Mouse (Mus musculus): Measurements from ENCODE around the gene Ypel5. TPM values are rescaled to one million over a fixed set of nuclear protein-coding genes. Genes with fewer than 3 reads are reported as not detected.

Gene Ypel5
- polyA plus RNA-seq (2015; fragmentation: Nextera tagmentation; extraction: Ambion mirVana): 100.0 and 109 TPM in 2 replicates

DNA sequence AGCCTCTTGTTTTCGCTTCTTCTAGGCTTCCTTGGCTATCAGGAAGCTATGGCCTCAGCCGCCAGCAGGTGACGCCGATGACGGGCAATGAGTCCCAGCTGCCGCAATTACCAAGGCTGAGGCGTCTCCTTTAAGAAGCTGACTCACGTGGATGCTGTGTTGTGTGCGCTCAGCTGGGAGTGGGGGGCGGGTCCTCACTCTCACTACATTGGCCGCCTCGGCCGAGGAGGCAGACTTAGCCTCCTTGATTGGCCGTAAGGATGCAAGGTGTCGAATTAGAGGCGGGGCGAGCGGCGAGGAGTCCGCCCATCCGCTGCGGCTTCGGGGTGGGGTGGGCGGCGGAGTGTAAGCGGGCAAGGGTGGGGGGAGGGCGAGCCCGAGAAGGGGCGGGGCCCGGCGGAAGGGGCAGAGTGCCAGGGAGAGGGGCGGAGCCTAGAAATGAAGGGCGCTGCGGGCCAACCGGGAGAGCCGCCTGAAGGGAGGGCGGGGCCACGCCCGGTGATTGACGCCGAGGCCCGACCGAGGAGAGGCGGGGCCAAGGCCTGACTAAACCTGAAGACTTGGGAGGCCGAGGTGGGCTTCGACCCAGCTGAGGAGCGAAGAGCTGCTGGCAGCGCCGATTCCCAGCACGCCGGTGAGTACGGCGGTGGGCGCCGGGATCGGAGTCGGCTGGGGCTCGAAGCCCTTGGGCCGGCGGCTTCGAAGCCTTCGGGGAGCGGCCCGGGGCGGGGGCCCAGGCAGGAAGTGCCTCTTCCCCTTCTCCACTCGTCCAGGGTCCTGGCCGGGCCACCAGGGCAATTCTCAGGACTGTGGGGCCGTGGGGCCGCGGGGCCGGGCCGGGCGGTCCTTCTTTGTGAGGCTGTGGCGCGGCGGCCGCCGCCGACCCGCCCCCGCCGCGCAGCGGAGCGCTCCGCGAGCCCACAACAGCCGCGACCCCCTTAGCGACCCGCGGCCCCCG lies at the start of gene Ypel5:
Gene Ypel5 (plus strand): TSS at position 296 of the 958 bp plus-strand sequence.
- Histone ChIP-seq H3K36me3 (ENCODE audit: insufficient read depth, low read length) (no peaks in the 10 kb centered on the region), H3K27ac (ENCODE audit: low read length) (peak within 1 kb of the TSS; percentile 100), H3K27me3 (replicated peaks; ENCODE audit: insufficient read depth, low read length) (no peaks in the 10 kb centered on the region), H3K9me3 (ENCODE audit: low read length) (no peaks in the 10 kb centered on the region), H3K9ac (replicated peaks; ENCODE audit: low read depth) (peak within 1 kb of the TSS; percentile 98), H3K4me2 (replicated peaks; ENCODE audit: low read depth, low read length) (peak within 1 kb of the TSS; percentile 58), H3K4me3 (ENCODE audit: low read depth, low read length) (peak within 1 kb of the TSS; percentile 97), H3K4me1 (ENCODE audit: insufficient read depth, low read depth, low read length) (0 out of 2 replicates have a peak, but pooled peaks cover 2% of the 10 kb centered on the region)
- peak; percentile 95 for ATAC-seq
- TF ChIP-seq EP300 (IDR thresholded peaks at IDR 0.05) (no peak; the same call in 1 of the 2 replicates), CTCF (IDR thresholded peaks at IDR 0.05) (peak; percentile 71)
- peak; percentile 99 for DNase-seq (ENCODE audit: low spot score)
- WGBS: under 1% methylated on average over 42 of the region's 93 CpGs

DNA sequence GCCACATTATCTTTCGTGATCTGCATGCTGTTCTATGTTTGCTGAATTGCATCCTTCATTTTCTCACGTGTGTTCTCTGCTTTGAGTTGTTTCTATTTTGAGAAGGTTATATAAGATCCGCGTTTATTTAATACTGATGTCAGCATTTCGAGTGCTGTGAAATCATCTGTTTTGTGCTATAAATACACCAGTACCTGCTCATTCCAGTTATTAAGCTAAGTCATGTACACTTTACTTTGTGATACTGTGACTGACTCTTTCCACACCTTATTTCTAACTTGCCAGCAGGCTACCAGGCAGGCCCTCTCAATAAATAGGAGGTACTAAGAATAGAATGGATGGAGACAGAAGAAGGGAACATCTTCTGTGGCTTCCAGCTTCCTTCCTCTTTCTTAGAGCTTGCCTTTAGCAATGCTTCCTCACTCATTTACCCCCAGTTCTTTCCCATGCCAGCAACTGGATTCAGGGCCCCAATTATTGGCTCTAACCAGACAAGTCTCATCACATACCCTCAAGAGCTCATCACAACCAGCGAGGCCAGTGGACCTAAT lies 48.3 kb upstream of the Ypel5 start:
- H3K27ac ChIP-seq (ENCODE audit: low read length): no peak overlapping the region
- H3K4me1 ChIP-seq (ENCODE audit: insufficient read depth, low read depth, low read length): no peaks in the 10 kb centered on the region
- ATAC-seq (no peak), DNase-seq (ENCODE audit: low spot score) (peak; percentile 20)
- H3K27me3 ChIP-seq (replicated peaks; ENCODE audit: insufficient read depth, low read length): no peaks in the 10 kb centered on the region
- H3K9ac ChIP-seq (replicated peaks; ENCODE audit: low read depth): no peak overlapping the region
- no peak for TF ChIP-seq CTCF (IDR thresholded peaks at IDR 0.05)
- no peak for TF ChIP-seq EP300 (IDR thresholded peaks at IDR 0.05)
- H3K36me3 ChIP-seq (ENCODE audit: insufficient read depth, low read length): no peaks in the 10 kb centered on the region
- 57% methylated on average over 6 of the region's 6 CpGs for WGBS
- H3K9me3 ChIP-seq (ENCODE audit: low read length): no peaks in the 10 kb centered on the region
- no peak overlapping the region for H3K4me2 ChIP-seq (replicated peaks; ENCODE audit: low read depth, low read length)
- H3K4me3 ChIP-seq (ENCODE audit: low read depth, low read length): no peak overlapping the region

DNA sequence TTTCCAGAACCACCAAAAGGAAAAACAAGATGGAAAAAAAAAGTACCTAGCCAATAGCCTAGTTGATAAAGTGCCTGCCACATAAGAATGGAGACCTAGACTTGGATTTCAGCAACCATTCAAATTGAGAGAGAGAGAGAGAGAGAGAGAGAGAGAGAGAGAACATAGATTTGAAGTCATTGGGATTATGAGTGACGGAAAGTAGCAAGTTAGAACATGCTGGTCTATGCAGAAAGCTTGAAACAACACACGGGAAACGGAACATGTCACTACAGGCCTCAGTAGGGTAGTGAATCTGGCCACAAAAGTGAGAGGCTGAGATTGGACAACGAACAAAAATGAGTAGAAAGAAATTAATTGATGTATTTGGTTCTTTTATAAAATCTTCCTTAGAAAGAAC lies 43.0 kb upstream of the Ypel5 start:
- H3K4me1 ChIP-seq (ENCODE audit: insufficient read depth, low read depth, low read length): no peaks in the 10 kb centered on the region
- no peak overlapping the region for H3K27ac ChIP-seq (ENCODE audit: low read length)
- no peak for TF ChIP-seq CTCF (IDR thresholded peaks at IDR 0.05)
- no peak for TF ChIP-seq EP300 (IDR thresholded peaks at IDR 0.05)
- no peaks in the 10 kb centered on the region for H3K27me3 ChIP-seq (replicated peaks; ENCODE audit: insufficient read depth, low read length)
- H3K4me3 ChIP-seq (ENCODE audit: low read depth, low read length): no peak overlapping the region
- DNase-seq (ENCODE audit: low spot score) (no peak), ATAC-seq (no peak)
- H3K4me2 ChIP-seq (replicated peaks; ENCODE audit: low read depth, low read length): no peak overlapping the region
- 89% methylated on average over 4 of the region's 4 CpGs for WGBS
- no peaks in the 10 kb centered on the region for H3K36me3 ChIP-seq (ENCODE audit: insufficient read depth, low read length)
- no peak overlapping the region for H3K9ac ChIP-seq (replicated peaks; ENCODE audit: low read depth)
- no peaks in the 10 kb centered on the region for H3K9me3 ChIP-seq (ENCODE audit: low read length)

DNA sequence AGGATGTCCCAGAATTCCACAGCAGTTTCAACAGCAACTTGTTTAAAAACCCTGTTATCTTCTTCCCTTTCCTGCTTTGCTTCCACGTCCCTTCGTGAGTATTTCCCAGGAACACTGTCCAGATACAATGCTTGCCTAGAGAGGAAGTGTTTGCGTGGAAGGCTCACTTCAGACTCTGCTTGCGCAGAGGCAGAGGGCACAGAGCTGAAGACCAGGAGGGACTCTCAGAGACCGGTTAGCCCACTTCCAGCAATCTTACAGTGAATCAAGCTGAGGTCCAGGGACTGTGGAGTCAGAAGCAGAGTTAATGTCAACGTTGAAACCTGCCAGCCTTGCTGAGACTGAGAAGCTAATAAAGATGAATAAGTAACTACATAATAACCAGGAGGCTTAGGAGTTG lies 41.6 kb upstream of the Ypel5 start:
- H3K4me3 ChIP-seq (ENCODE audit: low read depth, low read length): no peak overlapping the region
- ATAC-seq (peak; percentile 47; the same call in 1 of the 2 replicates), DNase-seq (ENCODE audit: low spot score) (peak; percentile 17)
- H3K4me1 ChIP-seq (ENCODE audit: insufficient read depth, low read depth, low read length): no peaks in the 10 kb centered on the region
- no peak for TF ChIP-seq EP300 (IDR thresholded peaks at IDR 0.05)
- TF ChIP-seq CTCF (IDR thresholded peaks at IDR 0.05): no peak
- H3K27ac ChIP-seq (ENCODE audit: low read length): no peak overlapping the region
- no peaks in the 10 kb centered on the region for H3K27me3 ChIP-seq (replicated peaks; ENCODE audit: insufficient read depth, low read length)
- no peaks in the 10 kb centered on the region for H3K36me3 ChIP-seq (ENCODE audit: insufficient read depth, low read length)
- no peak overlapping the region for H3K9ac ChIP-seq (replicated peaks; ENCODE audit: low read depth)
- no peaks in the 10 kb centered on the region for H3K9me3 ChIP-seq (ENCODE audit: low read length)
- 20% methylated on average over 6 of the region's 6 CpGs for WGBS
- H3K4me2 ChIP-seq (replicated peaks; ENCODE audit: low read depth, low read length): no peak overlapping the region

DNA sequence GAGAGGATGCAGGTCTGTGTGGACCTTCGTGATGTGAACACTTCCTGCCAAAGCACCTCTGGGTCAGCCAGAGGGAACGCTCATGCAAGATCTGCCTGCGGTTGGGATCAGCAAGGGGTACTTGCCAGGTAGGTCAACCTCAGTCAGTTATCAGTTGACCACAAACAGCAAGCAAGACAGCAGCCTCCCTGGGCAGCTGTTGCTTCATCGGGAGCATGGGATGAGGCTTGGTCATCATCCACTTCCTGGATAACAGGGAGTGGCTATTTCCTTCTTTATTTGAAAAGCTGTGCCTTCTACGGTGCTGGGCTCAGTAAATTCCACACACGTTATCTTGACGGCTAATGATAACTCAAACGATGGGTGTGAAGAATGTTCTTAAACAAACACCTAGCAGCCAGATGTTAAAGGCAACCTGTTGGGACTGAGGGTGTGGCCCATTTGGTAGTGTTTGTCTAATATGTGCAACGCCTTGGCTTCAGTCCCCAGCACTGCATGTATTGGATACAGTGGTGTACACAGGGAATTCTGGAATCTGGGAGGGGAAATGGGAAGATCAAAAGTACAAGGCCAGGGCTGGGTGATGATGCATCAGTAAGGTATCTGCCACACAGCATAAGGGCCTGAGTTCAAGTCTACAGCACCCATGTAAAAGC lies 40.7 kb upstream of the Ypel5 start:
- no peaks in the 10 kb centered on the region for H3K9me3 ChIP-seq (ENCODE audit: low read length)
- H3K4me2 ChIP-seq (replicated peaks; ENCODE audit: low read depth, low read length): no peak overlapping the region
- H3K4me3 ChIP-seq (ENCODE audit: low read depth, low read length): no peak overlapping the region
- WGBS: 19% methylated on average over 9 of the region's 9 CpGs
- H3K4me1 ChIP-seq (ENCODE audit: insufficient read depth, low read depth, low read length): no peaks in the 10 kb centered on the region
- no peaks in the 10 kb centered on the region for H3K27me3 ChIP-seq (replicated peaks; ENCODE audit: insufficient read depth, low read length)
- TF ChIP-seq EP300 (IDR thresholded peaks at IDR 0.05) (peak; percentile 36; the same call in 1 of the 2 replicates), CTCF (IDR thresholded peaks at IDR 0.05) (no peak)
- no peak overlapping the region for H3K27ac ChIP-seq (ENCODE audit: low read length)
- ATAC-seq (peak; percentile 49; the same call in 1 of the 2 replicates), DNase-seq (ENCODE audit: low spot score) (peak; percentile 28)
- H3K36me3 ChIP-seq (ENCODE audit: insufficient read depth, low read length): no peaks in the 10 kb centered on the region
- H3K9ac ChIP-seq (replicated peaks; ENCODE audit: low read depth): no peak overlapping the region

DNA sequence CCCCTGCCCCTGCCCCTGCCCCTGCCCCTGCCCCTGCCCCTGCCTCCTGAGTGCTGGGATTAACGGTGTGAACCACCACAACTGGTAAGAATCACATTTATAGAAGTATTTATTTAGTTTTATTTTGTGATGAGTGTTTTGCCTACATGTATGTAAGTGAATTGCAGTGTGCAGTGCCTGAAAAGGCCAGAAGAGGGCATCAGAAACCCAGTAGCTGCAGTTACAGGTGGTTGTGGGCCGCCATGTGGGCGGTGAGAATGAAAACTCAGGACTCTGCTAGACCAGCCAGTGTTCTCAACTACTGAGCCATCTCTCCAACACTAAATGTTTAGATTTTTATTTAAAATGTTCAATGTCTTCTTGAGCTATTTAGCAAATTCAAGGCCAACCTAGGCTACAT lies 39.7 kb upstream of the Ypel5 start:
- 92% methylated on average over 3 of the region's 3 CpGs for WGBS
- no peak overlapping the region for H3K4me3 ChIP-seq (ENCODE audit: low read depth, low read length)

More for the DNA sequence above, 39.7 kb upstream of the Ypel5 start:
- Histone ChIP-seq H3K36me3 (ENCODE audit: insufficient read depth, low read length) (no peaks in the 10 kb centered on the region), H3K27me3 (replicated peaks; ENCODE audit: insufficient read depth, low read length) (no peaks in the 10 kb centered on the region), H3K4me2 (replicated peaks; ENCODE audit: low read depth, low read length) (no peak overlapping the region), H3K9me3 (ENCODE audit: low read length) (no peaks in the 10 kb centered on the region), H3K4me1 (ENCODE audit: insufficient read depth, low read depth, low read length) (no peaks in the 10 kb centered on the region), H3K9ac (replicated peaks; ENCODE audit: low read depth) (no peak overlapping the region), H3K27ac (ENCODE audit: low read length) (no peak overlapping the region)
- no peak for TF ChIP-seq EP300 (IDR thresholded peaks at IDR 0.05)
- TF ChIP-seq CTCF (IDR thresholded peaks at IDR 0.05): peak; percentile 28
- ATAC-seq (no peak), DNase-seq (ENCODE audit: low spot score) (no peak)
